Mouse (Mus musculus): ENCODE measurements at regions not wholly inside any gene's neighbourhood (a gene's known extent, or its start where the extent isn't known, plus 50 kb on each side); places are given as distances from the start of the nearest gene placed in this dataset.
A peak's percentile ranks its signal among the peaks of the same experiment; 100 is the strongest.

- intact Hi-C loops (cut with DNase I), result no loop called here
- no peak for DNase-seq (ENCODE audit: extremely low spot score in 1 of 2, low spot score in 2 of 2)
These were observed 144.4 kb downstream of the Adamts15 start for GRCm38 (mm10) chr9:30777816-30778215.

DNA sequence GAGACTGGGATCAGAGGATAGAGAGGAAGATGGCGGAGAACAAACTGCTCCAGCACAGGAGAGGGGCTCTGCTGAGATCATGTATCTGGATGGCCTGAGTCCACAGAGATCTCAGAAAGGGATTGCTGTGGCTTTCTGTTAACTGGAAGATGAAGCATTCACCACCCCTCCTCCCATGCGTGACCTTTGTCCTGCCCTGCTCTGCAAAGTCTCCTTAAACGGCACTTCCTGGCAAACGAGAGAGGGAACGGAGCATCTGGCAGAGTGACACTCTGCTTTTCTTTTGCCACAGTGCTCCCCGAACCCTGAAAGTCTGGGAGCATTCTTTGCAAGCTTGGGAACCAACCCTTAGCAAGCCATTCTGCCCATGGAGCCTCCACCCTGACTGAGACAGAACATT lies 147.1 kb downstream of the Adamts15 start:
- intact Hi-C loops (cut with DNase I), result no loop called here
- no peak for DNase-seq (ENCODE audit: extremely low spot score in 1 of 2, low spot score in 2 of 2)

- intact Hi-C loops (cut with DNase I), result no loop called here
These were observed 149.8 kb downstream of the Adamts15 start for GRCm38 (mm10) chr9:30772456-30772855.

DNA sequence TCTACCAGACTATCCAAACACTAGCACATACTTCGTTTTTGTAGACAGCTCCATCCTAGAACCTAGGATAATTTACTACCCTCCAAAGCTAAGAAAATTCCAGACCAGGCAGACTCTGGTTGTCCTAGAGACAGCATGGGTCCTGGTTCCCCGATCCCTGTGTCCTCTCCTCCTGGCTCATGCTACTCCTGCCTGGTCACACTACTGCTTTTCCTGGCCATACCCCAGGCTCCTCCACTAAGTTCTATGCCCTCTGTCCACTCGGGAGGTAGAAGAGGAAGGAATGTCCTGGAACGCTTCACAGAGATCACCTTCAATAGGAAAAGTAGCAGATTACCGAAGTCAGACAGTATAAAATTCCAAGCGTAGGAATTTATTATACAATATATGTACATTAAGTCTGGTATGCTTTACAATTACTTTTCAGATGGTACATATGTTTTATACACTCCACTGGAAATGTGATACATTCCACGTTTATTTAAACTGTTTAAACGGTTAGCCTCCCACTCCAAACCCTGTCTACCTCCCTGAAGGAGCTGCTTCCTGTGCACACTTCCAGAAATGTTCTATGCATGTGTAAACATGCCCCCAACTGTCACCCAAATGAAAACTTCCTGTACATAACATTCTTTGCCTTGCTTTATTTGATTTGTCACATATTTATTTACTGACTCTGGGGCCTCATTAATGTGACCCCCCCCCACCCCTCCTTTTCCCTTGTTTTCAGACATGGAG lies 151.6 kb downstream of the Adamts15 start:
- no peak for DNase-seq (ENCODE audit: extremely low spot score in 1 of 2, low spot score in 2 of 2)
- intact Hi-C loops (cut with DNase I), result no loop called here

More at GRCm38 (mm10) chr9:30772456-30772855, 149.8 kb downstream of the Adamts15 start:
- no peak for DNase-seq (ENCODE audit: extremely low spot score in 1 of 2, low spot score in 2 of 2)

- DNase-seq (ENCODE audit: extremely low spot score in 1 of 2, low spot score in 2 of 2), result no peak
- intact Hi-C loops (cut with DNase I), result no loop called here
These were observed 152.9 kb downstream of the Adamts15 start for GRCm38 (mm10) chr9:30769435-30769729.

- intact Hi-C loops (cut with DNase I), result no loop called here
- no peak for DNase-seq (ENCODE audit: extremely low spot score in 1 of 2, low spot score in 2 of 2)
These were observed 153.4 kb downstream of the Adamts15 start for GRCm38 (mm10) chr9:30768665-30769434.

DNA sequence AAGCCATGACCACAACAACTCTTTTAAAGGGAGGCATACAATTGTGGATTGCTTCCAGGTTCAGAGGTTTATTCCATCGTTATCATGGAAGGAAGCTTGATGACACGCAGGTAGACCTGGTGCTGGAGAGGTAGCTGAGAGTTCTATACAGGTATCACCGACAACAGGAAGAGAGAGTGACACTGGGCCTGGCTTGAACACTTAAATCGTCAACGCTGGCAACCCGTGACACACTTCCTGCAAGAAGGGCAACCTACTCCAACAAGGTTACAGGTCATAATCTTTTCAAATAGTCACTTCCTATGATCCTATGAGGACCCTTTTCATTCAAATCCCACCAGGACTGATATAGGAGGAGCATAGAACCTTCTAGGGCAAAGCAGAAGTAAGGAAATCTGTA lies 155.6 kb downstream of the Adamts15 start:
- intact Hi-C loops (cut with DNase I), result no loop called here

GRCm38 (mm10) chr9:30766171-30766570 lies 156.1 kb downstream of the Adamts15 start:
- DNase-seq (ENCODE audit: extremely low spot score in 1 of 2, low spot score in 2 of 2), result no peak
- intact Hi-C loops (cut with DNase I), result no loop called here

More for the DNA sequence above, 155.6 kb downstream of the Adamts15 start:
- no peak for DNase-seq (ENCODE audit: extremely low spot score in 1 of 2, low spot score in 2 of 2)

- no peak for DNase-seq (ENCODE audit: extremely low spot score in 1 of 2, low spot score in 2 of 2)
- intact Hi-C loops (cut with DNase I), result no loop called here
These were observed 157.2 kb downstream of the Adamts15 start for GRCm38 (mm10) chr9:30765017-30765569.

GRCm38 (mm10) chr9:30762913-30763312 lies 159.3 kb downstream of the Adamts15 start:
- DNase-seq (ENCODE audit: extremely low spot score in 1 of 2, low spot score in 2 of 2), result peak in 1 of 2 experiments; percentile 80
- intact Hi-C loops (cut with DNase I), result no loop called here

- no peak for DNase-seq (ENCODE audit: extremely low spot score in 1 of 2, low spot score in 2 of 2)
- intact Hi-C loops (cut with DNase I), result no loop called here
These were observed 164.1 kb downstream of the Adamts15 start for GRCm38 (mm10) chr9:30758121-30758520.

DNA sequence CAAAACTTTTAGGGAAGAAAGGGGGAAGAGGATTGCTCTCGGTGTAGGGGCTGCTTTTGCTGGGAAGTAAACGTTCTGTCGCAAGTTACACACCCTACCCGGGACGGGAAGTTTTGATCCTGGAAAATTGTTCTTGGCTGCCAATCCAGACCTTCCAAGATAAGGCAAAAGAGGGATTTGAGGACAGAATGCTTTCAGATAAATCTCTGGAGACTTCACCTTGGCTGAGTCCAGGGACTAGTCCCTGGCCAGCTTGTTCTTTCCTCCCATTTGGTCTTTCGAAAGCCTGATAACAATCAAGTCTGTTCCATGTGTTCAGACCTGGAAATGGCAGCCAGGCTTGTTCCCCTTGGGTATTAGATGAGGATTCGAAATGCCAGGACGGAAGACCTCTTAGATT lies 164.8 kb downstream of the Adamts15 start:
- no peak for DNase-seq (ENCODE audit: extremely low spot score in 1 of 2, low spot score in 2 of 2)
- intact Hi-C loops (cut with DNase I), result no loop called here

- intact Hi-C loops (cut with DNase I), result no loop called here
- no peak for DNase-seq (ENCODE audit: extremely low spot score in 1 of 2, low spot score in 2 of 2)
These were observed 165.5 kb downstream of the Adamts15 start for GRCm38 (mm10) chr9:30756796-30757195.

DNA sequence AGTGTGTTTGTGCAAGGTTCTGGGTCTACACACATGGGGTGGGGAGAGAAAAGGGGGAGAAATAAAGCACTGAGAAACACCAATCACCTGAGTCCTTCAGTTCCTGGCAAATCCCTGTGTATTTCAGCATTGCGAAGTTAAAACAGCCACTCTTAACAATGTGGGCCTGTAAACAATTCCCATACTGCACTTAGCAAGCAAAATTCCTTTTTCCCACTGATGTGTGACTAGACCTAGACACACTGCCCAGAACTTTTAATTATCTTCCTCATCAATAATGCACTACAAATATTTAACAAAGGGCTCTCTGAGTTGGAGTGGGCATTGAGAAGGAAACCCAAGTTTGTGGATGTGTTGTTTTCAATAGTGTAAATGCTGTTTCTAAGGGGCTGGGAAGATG lies 166.7 kb downstream of the Adamts15 start:
- intact Hi-C loops (cut with DNase I), result no loop called here
- DNase-seq (ENCODE audit: extremely low spot score in 1 of 2, low spot score in 2 of 2), result no peak

DNA sequence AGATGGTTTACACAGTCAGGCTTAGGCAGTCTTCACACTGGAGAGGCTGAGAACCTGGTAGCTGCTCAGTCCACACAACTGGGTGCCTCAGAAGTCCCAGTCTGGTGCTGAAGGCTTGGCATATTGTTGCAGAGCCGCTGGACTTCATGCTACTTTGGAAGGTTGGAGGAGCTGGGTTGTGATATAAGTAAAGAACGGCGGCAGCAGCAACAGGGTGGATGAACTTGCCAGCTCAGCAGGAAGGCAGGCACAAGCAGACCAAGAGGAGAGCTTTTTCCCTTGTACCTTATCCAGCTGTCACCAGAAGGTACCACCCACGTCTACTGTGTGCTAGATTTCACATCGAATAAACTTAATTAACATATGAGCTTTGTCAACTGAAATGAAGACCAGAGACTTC lies 167.4 kb downstream of the Adamts15 start:
- intact Hi-C loops (cut with DNase I), result no loop called here
- DNase-seq (ENCODE audit: extremely low spot score in 1 of 2, low spot score in 2 of 2), result no peak

- DNase-seq (ENCODE audit: extremely low spot score in 1 of 2, low spot score in 2 of 2), result no peak
- intact Hi-C loops (cut with DNase I), result no loop called here
These were observed 178.8 kb downstream of the Adamts15 start for GRCm38 (mm10) chr9:30743471-30743870.

DNA sequence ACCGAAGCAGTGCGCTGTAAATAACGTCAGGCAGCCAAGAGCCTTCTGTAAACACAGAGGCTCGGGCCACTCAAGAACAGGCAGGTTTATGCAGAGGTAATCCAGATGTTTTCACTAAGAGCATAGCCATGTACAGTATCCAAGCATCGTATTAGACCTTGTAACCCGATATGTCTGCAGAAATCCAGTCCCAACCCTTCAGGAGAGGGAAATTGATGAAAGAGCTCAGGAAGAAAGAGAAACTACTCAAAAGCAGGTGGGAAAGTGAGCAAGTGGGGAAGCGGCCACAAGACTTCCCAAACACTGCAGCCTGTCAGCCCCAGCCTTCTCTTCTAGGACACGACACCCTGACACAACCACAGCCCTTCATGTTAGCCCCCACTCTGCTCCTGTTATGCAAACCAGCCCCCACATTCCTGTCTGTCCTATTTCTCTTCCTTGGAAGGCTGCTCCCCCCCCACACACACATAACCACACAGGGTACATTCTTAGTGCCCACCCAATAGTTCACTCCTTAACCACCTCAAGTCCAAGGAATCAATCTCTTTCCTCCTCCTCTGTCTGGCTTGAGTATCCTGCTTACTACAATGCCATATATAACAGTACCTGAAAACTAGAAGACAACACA lies 179.7 kb downstream of the Adamts15 start:
- intact Hi-C loops (cut with DNase I), result no loop called here
- no peak for DNase-seq (ENCODE audit: extremely low spot score in 1 of 2, low spot score in 2 of 2)

- intact Hi-C loops (cut with DNase I), result no loop called here
These were observed 190.6 kb downstream of the Adamts15 start for GRCm38 (mm10) chr9:30731687-30732086.

DNA sequence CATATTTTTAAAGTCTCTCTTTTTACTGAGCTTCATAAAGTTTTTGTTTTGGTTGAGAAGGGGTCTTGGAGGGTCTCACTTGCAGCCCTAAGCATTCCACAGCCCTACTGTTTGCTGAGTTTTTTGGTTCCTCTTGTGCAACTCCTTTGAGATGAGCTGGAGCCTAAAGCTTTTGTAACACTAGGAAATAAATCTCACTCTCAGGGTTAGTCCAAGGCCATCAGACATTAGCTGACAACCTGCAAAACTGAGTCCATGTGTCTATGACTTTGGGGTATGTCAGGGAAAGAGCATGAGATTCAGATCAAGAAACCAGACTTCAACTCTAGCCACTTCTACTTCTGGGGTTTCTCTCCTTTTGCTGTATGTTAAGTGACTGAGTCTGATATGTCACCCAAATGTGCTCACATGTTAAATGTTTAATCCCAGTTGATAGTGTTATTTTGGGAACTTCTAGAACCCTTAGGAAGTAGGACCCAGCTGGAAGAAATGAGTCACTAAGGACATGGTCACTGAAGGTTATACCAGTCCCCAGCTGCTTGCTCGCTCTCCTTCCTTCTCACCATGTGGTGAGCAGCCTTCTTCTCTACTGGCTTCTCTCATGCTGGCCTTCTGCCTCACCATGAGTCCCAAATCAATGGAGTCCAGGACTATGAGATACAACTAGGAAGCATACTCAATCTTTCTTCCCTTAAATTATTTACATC lies 198.7 kb downstream of the Adamts15 start:
- intact Hi-C loops (cut with DNase I), result loop anchor here (10.0 kb wide), 1 partner anchor 201 kb away; the partner anchor contains the start of gene Adamts15
- DNase-seq (ENCODE audit: extremely low spot score in 1 of 2, low spot score in 2 of 2), result no peak

More at GRCm38 (mm10) chr9:30731687-30732086, 190.6 kb downstream of the Adamts15 start:
- DNase-seq (ENCODE audit: extremely low spot score in 1 of 2, low spot score in 2 of 2), result no peak
